Mouse (Mus musculus): ENCODE data around the gene Ncf4.
"Not testable (repeated sequence)": the region's sequence is repeated elsewhere in the genome, so short reads cannot be mapped to it uniquely, and the experiment has no call there.

Gene Ncf4

GRCm38 (mm10) chr15:78248410-78248809 lies 3.8 kb downstream of the Ncf4 start:
- no peak for DNase-seq (ENCODE audit: low spot score in 2 of 2)

- DNase-seq (ENCODE audit: low spot score in 2 of 2), result peak in 1 of 2 experiments; percentile 58
Observed at GRCm38 (mm10) chr15:78254751-78255150, 10.2 kb downstream of the Ncf4 start.

GRCm38 (mm10) chr15:78256602-78257259 lies 12.1 kb downstream of the Ncf4 start:
- DNase-seq (ENCODE audit: low spot score in 2 of 2), result not testable (repeated sequence)

GRCm38 (mm10) chr15:78257326-78258050 lies 12.9 kb downstream of the Ncf4 start:
- DNase-seq (ENCODE audit: low spot score in 2 of 2), result peak; percentile 67 to 70

GRCm38 (mm10) chr15:78258246-78258865 lies 13.8 kb downstream of the Ncf4 start:
- DNase-seq (ENCODE audit: low spot score in 2 of 2), result no peak

- DNase-seq (ENCODE audit: low spot score in 2 of 2), result no peak
Observed at GRCm38 (mm10) chr15:78260668-78261333, 16.2 kb downstream of the Ncf4 start.

- DNase-seq (ENCODE audit: low spot score in 2 of 2), result no peak
Observed at GRCm38 (mm10) chr15:78263286-78263685, 18.7 kb downstream of the Ncf4 start.

GRCm38 (mm10) chr15:78267441-78267840 lies 22.8 kb downstream of the Ncf4 start:
- no peak for DNase-seq (ENCODE audit: low spot score in 2 of 2)

- DNase-seq (ENCODE audit: low spot score in 2 of 2), result peak in 1 of 2 experiments; percentile 14
Observed at GRCm38 (mm10) chr15:78267865-78268264, 23.3 kb downstream of the Ncf4 start.

- DNase-seq (ENCODE audit: low spot score in 2 of 2), result no peak
Observed at GRCm38 (mm10) chr15:78271208-78271607, 26.6 kb downstream of the Ncf4 start.

- DNase-seq (ENCODE audit: low spot score in 2 of 2), result no peak
Observed at GRCm38 (mm10) chr15:78278308-78278707, 33.7 kb downstream of the Ncf4 start.

GRCm38 (mm10) chr15:78287941-78288340 lies 43.3 kb downstream of the Ncf4 start:
- DNase-seq (ENCODE audit: low spot score in 2 of 2), result no peak

GRCm38 (mm10) chr15:78289775-78290174 lies 45.2 kb downstream of the Ncf4 start:
- DNase-seq (ENCODE audit: low spot score in 2 of 2), result not testable (repeated sequence)

GRCm38 (mm10) chr15:78293228-78293627 lies 48.6 kb downstream of the Ncf4 start:
- not testable (repeated sequence) for DNase-seq (ENCODE audit: low spot score in 2 of 2)

GRCm38 (mm10) chr15:78293716-78294115 lies 49.1 kb downstream of the Ncf4 start:
- no peak for DNase-seq (ENCODE audit: low spot score in 2 of 2)

- DNase-seq (ENCODE audit: low spot score in 2 of 2), result no peak
Observed at GRCm38 (mm10) chr15:78298558-78298957, 54.0 kb downstream of the Ncf4 start.

- DNase-seq (ENCODE audit: low spot score in 2 of 2), result no peak
Observed at GRCm38 (mm10) chr15:78299641-78300040, 55.0 kb downstream of the Ncf4 start.

- DNase-seq (ENCODE audit: low spot score in 2 of 2), result no peak
Observed at GRCm38 (mm10) chr15:78300773-78301172, 56.2 kb downstream of the Ncf4 start.

GRCm38 (mm10) chr15:78302718-78303117 lies 58.1 kb downstream of the Ncf4 start:
- no peak for DNase-seq (ENCODE audit: low spot score in 2 of 2)

- no peak for DNase-seq (ENCODE audit: low spot score in 2 of 2)
Observed at GRCm38 (mm10) chr15:78303665-78304233, 59.1 kb downstream of the Ncf4 start.

- DNase-seq (ENCODE audit: low spot score in 2 of 2), result no peak
Observed at GRCm38 (mm10) chr15:78305341-78305933, 60.8 kb downstream of the Ncf4 start, which contains the start of gene Csf2rb2. TSS of gene Csf2rb2 (minus strand) at chr15:78305721.
